Mouse (Mus musculus) midbrain, embryonic 10.5 days (tissue): ENCODE data around the gene Kcnj2. TPM values are rescaled to one million over a fixed set of nuclear protein-coding genes. Genes with fewer than 3 reads are reported as not detected.

Experiments used
- DNase-seq: peaks from one replicate; pipeline ENCODE4 v3.0.0-alpha.2; 2017; ENCODE audit warnings: low spot score
- H3K27ac ChIP-seq: fragments of 300-500 bp; sonication (generic); replicated peaks from 2 replicates; pipeline ENCODE4 v1.5.1; 2016; ENCODE audit warnings: mild to moderate bottlenecking
- H3K27me3 ChIP-seq: fragments of 300-500 bp; sonication (generic); 2 replicates; pipeline ENCODE4 v1.6.1; 2016; ENCODE audit warnings: low read depth, mild to moderate bottlenecking; ENCODE audit not compliant: poor library complexity, severe bottlenecking
- H3K36me3 ChIP-seq: fragments of 300-500 bp; sonication (generic); 2 replicates; pipeline ENCODE4 v1.6.1; 2016; ENCODE audit warnings: mild to moderate bottlenecking, moderate library complexity
- H3K4me1 ChIP-seq: fragments of 300-500 bp; sonication (generic); 2 replicates; pipeline ENCODE4 v1.6.1; 2016
- H3K4me3 ChIP-seq: fragments of 300-500 bp; sonication (generic); 2 replicates; pipeline ENCODE4 v1.5.1; 2016; ENCODE audit warnings: mild to moderate bottlenecking, moderate library complexity
- H3K9me3 ChIP-seq: fragments of 300-500 bp; sonication (generic); replicated peaks from 2 replicates; pipeline ENCODE4 v1.6.1; 2016; ENCODE audit warnings: mild to moderate bottlenecking
- WGBS: fragments of 180-500 bp; shearing (Covaris S2); methylation state at CpG from one replicate; pipeline ENCODE4 v1.1.7; 2016; 5-methylcytosine and 5-hydroxymethylcytosine counted together
- polyA plus RNA-seq: library from polyadenylated mRNA; unstranded; fragments of >200 nt; fragmentation: Nextera tagmentation; extraction: Ambion mirVana; gene quantifications from 2 replicates; pipeline ENCODE4 v1.2.1, GENCODE M21; 2016

Kcnj2 gene
- polyA plus RNA-seq, 1 experiment from 2014 or later = 0.65 TPM

DNA sequence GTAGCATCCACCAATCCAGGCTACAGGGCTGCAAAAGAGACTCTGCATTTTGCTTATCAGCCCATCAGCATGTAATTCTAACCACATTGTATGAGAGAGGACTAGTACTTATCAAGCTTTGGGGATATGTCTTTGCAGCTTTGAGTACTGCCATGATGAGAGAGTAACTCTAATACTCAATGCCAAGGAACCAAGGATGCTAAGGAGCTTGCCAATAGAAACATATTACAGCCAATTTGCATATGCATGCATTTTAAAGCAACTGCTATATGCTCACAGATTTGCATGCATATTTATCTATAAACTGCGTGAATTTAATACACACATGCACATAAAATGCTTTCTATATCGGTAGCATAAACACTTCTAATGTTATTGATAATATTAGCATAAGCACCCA, 34.2 kb downstream of the Kcnj2 start:
- no peak for DNase-seq
- 93% methylated on average over 2 of the region's 2 CpGs for WGBS

DNA sequence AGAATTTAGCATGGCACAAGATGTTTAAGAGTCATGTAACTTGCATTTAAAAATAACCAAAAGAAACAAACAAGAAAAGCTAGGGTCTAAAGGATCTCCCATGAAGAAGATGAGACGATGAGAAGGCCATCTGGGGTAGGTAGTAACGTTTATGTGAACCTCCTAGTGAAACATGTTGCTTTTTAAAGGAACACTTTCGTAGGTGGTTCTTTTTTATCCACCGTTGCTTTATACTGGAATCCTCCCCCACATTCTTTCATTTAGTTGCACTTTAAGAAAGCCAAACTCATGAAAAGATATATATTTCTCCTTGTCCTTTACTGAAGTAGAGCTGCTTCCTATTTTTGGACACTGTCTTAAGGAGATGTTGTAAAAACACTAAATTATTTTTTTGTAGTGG, 34.7 kb downstream of the Kcnj2 start:
- no peaks in the 10 kb centered on the region for H3K27me3 ChIP-seq
- H3K36me3 ChIP-seq = no peaks in the 10 kb centered on the region
- H3K4me3 ChIP-seq = no peak overlapping the region
- WGBS = 88% methylated on average over 4 of the region's 4 CpGs
- H3K27ac ChIP-seq = no peak overlapping the region
- H3K9me3 ChIP-seq = no peaks in the 10 kb centered on the region
- DNase-seq = no peak
- H3K4me1 ChIP-seq = no peaks in the 10 kb centered on the region

More for the DNA sequence above, 34.2 kb downstream of the Kcnj2 start:
- H3K27ac ChIP-seq = no peak overlapping the region
- no peaks in the 10 kb centered on the region for H3K36me3 ChIP-seq
- no peaks in the 10 kb centered on the region for H3K4me1 ChIP-seq
- no peaks in the 10 kb centered on the region for H3K27me3 ChIP-seq
- no peaks in the 10 kb centered on the region for H3K9me3 ChIP-seq
- no peak overlapping the region for H3K4me3 ChIP-seq

DNA sequence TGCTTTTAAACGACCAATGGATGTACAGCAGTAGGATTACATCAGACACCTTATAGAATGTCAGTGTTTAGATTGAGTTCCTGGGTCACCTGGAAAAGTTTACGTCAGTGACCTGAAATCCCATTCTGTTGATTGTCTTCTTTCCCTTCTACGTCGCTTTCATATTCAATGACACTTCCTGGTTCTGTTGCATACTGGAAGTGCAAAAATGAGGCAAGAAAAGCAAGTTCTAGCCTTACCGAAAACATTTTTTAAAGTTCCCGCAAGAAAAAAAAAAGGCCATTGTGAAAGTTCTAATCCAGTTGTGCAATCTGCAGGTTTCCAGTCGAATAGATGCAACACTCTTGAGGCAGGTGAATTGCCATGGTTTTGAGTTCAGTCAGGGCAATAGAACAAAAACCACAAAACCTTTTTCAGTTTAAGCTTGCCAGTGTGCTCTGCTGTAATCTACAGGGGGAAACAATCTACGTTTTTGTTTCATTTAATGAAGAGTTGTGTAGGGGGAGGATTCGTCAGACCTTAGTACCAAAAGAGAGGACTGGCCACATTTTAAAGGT, 35.7 kb downstream of the Kcnj2 start:
- Histone ChIP-seq H3K27ac (no peak overlapping the region), H3K9me3 (no peaks in the 10 kb centered on the region), H3K36me3 (no peaks in the 10 kb centered on the region), H3K4me3 (no peak overlapping the region), H3K27me3 (no peaks in the 10 kb centered on the region), H3K4me1 (no peaks in the 10 kb centered on the region)
- no peak for DNase-seq
- WGBS = 88% methylated on average over 9 of the region's 9 CpGs

DNA sequence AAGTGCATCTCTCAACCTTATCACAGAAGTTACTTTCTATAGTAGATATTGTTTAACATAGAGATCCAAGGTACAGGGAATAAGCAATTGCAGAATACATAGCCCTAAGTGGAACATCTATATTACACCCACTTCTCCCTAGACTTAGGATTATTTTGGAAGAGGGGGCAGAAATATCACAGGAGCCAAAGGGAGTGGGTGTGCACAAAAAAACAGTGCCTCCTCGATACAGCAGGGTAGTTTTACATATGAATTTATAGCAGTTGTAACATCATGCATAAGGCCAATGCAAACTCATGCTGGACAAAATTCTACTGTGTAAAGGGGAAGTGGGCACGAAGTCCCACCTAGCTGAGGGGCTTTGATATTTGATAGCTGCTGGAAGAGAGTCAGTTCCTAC, 38.5 kb downstream of the Kcnj2 start:
- no peaks in the 10 kb centered on the region for H3K36me3 ChIP-seq
- H3K4me1 ChIP-seq = no peaks in the 10 kb centered on the region
- no peaks in the 10 kb centered on the region for H3K27me3 ChIP-seq
- no peak overlapping the region for H3K4me3 ChIP-seq
- DNase-seq = no peak
- H3K9me3 ChIP-seq = no peaks in the 10 kb centered on the region
- H3K27ac ChIP-seq = no peak overlapping the region
- 76% methylated on average over 2 of the region's 2 CpGs for WGBS

DNA sequence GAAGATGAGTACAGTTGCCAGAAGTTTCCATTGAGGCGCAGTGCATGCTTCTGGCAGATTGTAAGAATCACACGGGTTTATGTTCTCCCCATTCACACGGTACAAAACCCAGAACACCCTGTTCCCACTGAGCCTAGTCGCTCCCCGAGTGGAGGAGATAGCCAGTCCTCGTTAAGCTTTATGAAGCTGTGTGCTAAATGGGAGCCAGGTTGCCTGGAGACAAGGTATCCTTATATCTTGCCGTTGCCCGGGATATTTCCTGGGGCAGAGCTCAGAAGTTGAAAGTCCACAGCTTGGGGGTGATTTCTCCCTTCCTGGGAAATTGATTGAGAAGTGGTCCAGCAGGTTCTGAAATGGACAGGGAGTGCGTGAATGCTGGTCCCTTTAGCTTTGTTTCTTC, 42.2 kb downstream of the Kcnj2 start:
- 78% methylated on average over 9 of the region's 9 CpGs for WGBS
- no peak for DNase-seq

DNA sequence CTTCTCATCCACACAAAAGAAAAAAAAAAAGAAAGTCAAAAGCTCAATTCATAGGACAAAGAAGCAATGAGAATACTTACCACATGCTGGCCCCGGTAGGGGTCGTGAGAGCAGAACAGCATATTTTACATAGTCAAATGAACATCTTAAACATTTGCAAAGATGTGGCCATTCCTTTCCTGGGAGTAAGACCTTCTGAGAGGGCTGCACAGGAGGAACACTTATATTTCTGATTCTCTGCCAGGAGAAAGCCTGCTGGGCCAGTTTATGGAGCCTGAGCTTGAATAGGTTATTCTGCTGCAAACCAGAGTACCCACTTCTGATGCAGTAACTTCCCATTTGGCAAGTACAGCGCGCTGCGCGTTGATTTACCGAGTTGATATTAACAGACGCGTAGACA, 55.5 kb downstream of the Kcnj2 start:
- Histone ChIP-seq H3K4me3 (no peak overlapping the region), H3K4me1 (peaks cover 7% of the 10 kb centered on the region), H3K27me3 (no peaks in the 10 kb centered on the region), H3K36me3 (no peaks in the 10 kb centered on the region), H3K9me3 (no peaks in the 10 kb centered on the region), H3K27ac (no peak overlapping the region)
- 68% methylated on average over 9 of the region's 9 CpGs for WGBS
- no peak for DNase-seq

More for the DNA sequence above, 42.2 kb downstream of the Kcnj2 start:
- H3K4me1 ChIP-seq = no peaks in the 10 kb centered on the region
- H3K27me3 ChIP-seq = no peaks in the 10 kb centered on the region
- H3K4me3 ChIP-seq = no peak overlapping the region
- no peaks in the 10 kb centered on the region for H3K36me3 ChIP-seq
- no peak overlapping the region for H3K27ac ChIP-seq
- no peaks in the 10 kb centered on the region for H3K9me3 ChIP-seq

DNA sequence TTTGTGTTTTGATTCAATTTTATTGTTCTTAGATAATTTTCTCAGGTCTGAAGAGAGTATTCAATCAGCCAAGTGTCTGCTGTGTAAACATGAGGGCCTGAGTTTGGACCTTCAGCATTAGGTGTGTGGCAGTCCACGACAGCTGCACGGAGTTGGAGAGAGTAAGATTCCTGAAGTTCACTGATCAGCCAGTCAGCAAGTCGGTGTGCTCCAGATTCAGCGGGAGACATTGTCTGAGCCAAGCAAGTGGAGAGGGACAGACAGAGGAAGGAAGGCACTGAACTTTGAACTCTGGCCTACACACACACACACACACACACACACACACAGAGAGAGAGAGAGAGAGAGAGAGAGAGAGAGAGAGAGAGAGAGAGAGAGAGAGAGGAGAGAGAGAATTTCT, 57.4 kb downstream of the Kcnj2 start:
- Histone ChIP-seq H3K27me3 (no peaks in the 10 kb centered on the region), H3K27ac (no peak overlapping the region), H3K36me3 (no peaks in the 10 kb centered on the region), H3K4me3 (no peak overlapping the region), H3K4me1 (peaks cover 7% of the 10 kb centered on the region), H3K9me3 (no peaks in the 10 kb centered on the region)
- WGBS = 53% methylated on average over 4 of the region's 4 CpGs
- no peak for DNase-seq

DNA sequence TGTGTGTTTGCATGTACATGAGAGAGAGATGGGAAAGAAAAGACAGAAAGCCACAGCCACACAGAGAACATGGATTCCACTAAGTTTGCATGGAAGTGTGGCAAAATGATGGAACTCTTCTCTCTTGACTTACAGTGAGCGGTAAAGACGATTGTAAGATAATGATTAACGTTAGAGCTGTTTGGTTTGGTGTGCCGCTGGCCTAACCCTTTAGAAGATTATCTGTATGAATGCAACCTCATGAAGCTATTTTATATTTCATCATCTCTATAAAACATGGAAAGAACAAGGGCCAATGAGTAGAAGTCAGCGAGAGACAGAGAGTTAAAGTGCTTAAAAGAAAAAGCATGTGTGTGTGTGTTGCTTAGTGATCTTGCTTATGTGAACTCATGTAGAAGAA, 60.0 kb downstream of the Kcnj2 start:
- Histone ChIP-seq H3K4me1 (peaks cover 7% of the 10 kb centered on the region), H3K27me3 (no peaks in the 10 kb centered on the region), H3K27ac (no peak overlapping the region), H3K9me3 (no peaks in the 10 kb centered on the region), H3K4me3 (no peak overlapping the region), H3K36me3 (no peaks in the 10 kb centered on the region)
- WGBS = 93% methylated on average over 5 of the region's 5 CpGs
- DNase-seq = no peak

Other genes starting within 250 kb of the Kcnj2 start
- 0.06 TPM in 1 of 2 replicates, not detected in the other for gene Kcnj16, start 98.1 kb upstream of the Kcnj2 start, polyA plus RNA-seq